Mouse (Mus musculus) heart, adult 2 months (tissue): ENCODE results near the gene Snapc2. TPM values are rescaled to one million over a fixed set of nuclear protein-coding genes. Genes with fewer than 3 reads are reported as not detected.

Experiments
- DNase-seq, 2 experiments: peaks; one replicate each; pipeline ENCODE4 v3.0.0; 2021
- H3K27ac ChIP-seq: fragments of 200-600 bp; 2 replicates; pipeline ENCODE4 v1.8.1; 2022
- H3K27me3 ChIP-seq: fragments of 200-500 bp; 2 replicates; pipeline ENCODE4 v1.6.1; 2012; ENCODE audit warnings: mild to moderate bottlenecking, low read length, inconsistent platforms, mixed read lengths; ENCODE audit not compliant: control insufficient read depth, insufficient read depth
- H3K36me3 ChIP-seq: fragments of 200-500 bp; 2 replicates; pipeline ENCODE4 v1.6.1; 2012; ENCODE audit warnings: low read length, inconsistent platforms; ENCODE audit not compliant: control insufficient read depth, insufficient read depth
- H3K4me1 ChIP-seq: fragments of 200-500 bp; 2 replicates; pipeline ENCODE4 v1.6.1; 2011; ENCODE audit warnings: low read length; ENCODE audit not compliant: control insufficient read depth, insufficient read depth
- H3K4me3 ChIP-seq: fragments of 200-600 bp; 2 replicates; pipeline ENCODE4 v1.8.1; 2022
- H3K79me2 ChIP-seq: fragments of 200-500 bp; replicated peaks from 2 replicates; pipeline ENCODE4 v1.6.1; 2012; ENCODE audit warnings: mild to moderate bottlenecking, inconsistent platforms, low read length, moderate library complexity, mixed read lengths; ENCODE audit not compliant: control insufficient read depth, insufficient read depth
- H3K9ac ChIP-seq: fragments of 200-500 bp; 2 replicates; pipeline ENCODE4 v1.6.1; 2012; ENCODE audit warnings: low read depth, mild to moderate bottlenecking, control low read depth, inconsistent platforms, low read length, mixed read lengths
- CTCF ChIP-seq: fragments of 200-600 bp; IDR thresholded peaks from 2 replicates; pipeline ENCODE4 v1.8.1; 2022; ENCODE audit warnings: antibody characterized with exemption, mild to moderate bottlenecking, moderate library complexity
- EP300 ChIP-seq: fragments of 200-500 bp; IDR thresholded peaks from 2 replicates; pipeline ENCODE4 v1.6.1; 2011; ENCODE audit warnings: low read depth, low read length, control low read depth; ENCODE audit not compliant: insufficient read depth
- POLR2A ChIP-seq: fragments of 200-500 bp; IDR thresholded peaks from 2 replicates; pipeline ENCODE4 v1.6.1; 2011; ENCODE audit warnings: mild to moderate bottlenecking, low read depth, low read length, control low read depth; ENCODE audit not compliant: insufficient read depth
- WGBS: fragments of 180-500 bp; shearing (Covaris S2); methylation state at CpG from one replicate; pipeline ENCODE4 v1.1.7; 2018; 5-methylcytosine and 5-hydroxymethylcytosine counted together
- intact Hi-C: fragments of 180-260 bp; cut with DNase I; formaldehyde crosslinking; loops from one replicate; pipeline ENCODE4 v1.15.1; 2025
- polyA plus RNA-seq: library from polyadenylated mRNA; depleted of rRNA; stranded (reverse); fragments of >200 nt; gene quantifications from 2 replicates; pipeline ENCODE4 v1.2.3, GENCODE M21; 2012
- total RNA-seq, 2 experiments: library from RNA; stranded (reverse); gene quantifications; 2 replicates each; pipeline ENCODE4 v1.2.3; 2021

Snapc2 gene
- total and polyA plus RNA-seq, 3 experiments = 14.7 to 18.5 (median 16.2) TPM

- intact Hi-C loops = no loop called here
- DNase-seq = no peak
- no peak overlapping the region for H3K9ac ChIP-seq
- no peak overlapping the region for H3K4me3 ChIP-seq
- no peak overlapping the region for H3K27ac ChIP-seq
- no peaks in the 10 kb centered on the region for H3K4me1 ChIP-seq
- H3K79me2 ChIP-seq = no peaks in the 10 kb centered on the region
- TF ChIP-seq EP300 (no peak), CTCF (no peak), POLR2A (no peak)
- no peaks in the 10 kb centered on the region for H3K36me3 ChIP-seq
- H3K27me3 ChIP-seq = peaks cover 16% of the 10 kb centered on the region
- 86% methylated on average over 3 of the region's 3 CpGs for WGBS
Measured at GRCm38 (mm10) chr8:4219617-4220016, 33.3 kb upstream of the Snapc2 start.

- Histone ChIP-seq H3K27me3 (peaks cover 10% of the 10 kb centered on the region), H3K36me3 (no peaks in the 10 kb centered on the region)
- intact Hi-C loops = no loop called here
Measured at GRCm38 (mm10) chr8:4222059-4222458, 30.8 kb upstream of the Snapc2 start.

DNA sequence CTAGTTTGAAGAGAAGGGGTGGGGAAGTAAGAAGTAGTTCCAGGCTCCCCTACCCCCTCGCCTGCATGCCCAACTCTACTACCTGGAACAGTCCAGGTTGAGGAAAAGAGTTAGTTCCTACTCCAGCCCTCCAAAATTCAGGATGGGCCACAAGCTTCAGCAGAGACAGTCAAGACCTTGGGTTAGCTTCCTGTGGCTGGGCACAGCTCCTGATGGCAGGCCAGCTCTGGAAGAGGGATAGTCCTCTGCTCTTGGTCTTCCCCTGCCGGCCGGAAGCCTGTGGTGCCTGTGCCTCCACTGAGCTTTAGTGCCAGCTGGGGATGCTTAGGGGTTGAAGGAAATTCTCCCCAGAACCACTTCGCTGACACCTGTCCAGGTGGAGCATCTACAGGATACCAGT, 26.6 kb upstream of the Snapc2 start:
- H3K36me3 ChIP-seq = no peaks in the 10 kb centered on the region
- WGBS = 32% methylated on average over 4 of the region's 4 CpGs

More at GRCm38 (mm10) chr8:4222059-4222458, 30.8 kb upstream of the Snapc2 start:
- no peak for DNase-seq
- H3K9ac ChIP-seq = no peak overlapping the region
- no peaks in the 10 kb centered on the region for H3K4me1 ChIP-seq
- H3K79me2 ChIP-seq = no peaks in the 10 kb centered on the region
- H3K27ac ChIP-seq = no peak overlapping the region
- TF ChIP-seq POLR2A (no peak), EP300 (no peak), CTCF (no peak)
- no peak overlapping the region for H3K4me3 ChIP-seq

DNA sequence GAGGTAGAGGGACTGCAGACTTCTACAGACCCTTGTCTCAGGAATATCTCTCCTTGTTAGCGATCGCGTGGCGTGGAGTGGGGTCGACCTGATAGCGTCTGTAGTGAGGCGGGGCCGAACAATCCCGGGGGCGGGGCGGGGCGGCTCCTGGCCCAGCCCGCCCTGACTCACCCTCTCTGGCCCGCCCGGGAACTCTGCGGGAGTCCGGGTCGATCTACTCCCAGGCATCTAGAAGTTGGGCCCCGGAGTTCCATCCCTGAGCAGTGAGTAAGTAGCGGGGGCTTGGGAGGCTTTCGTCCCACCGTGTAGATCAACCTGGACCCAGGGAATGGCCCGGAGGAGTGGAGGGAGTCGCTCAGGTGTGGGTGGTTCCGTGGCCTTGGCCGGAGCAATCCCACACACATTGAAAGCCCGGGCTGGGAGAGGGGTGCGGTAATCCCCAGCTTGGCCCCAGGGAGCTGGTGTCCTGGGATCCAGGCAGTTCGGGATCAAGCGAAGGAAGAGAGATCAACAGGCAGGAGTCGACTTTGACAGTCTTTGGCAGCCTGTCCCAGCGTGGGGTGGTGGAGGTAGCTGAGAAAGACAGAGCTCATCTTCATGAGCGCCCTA, 26.0 kb upstream of the Snapc2 start, which contains the start of gene Lrrc8e:
Lrrc8e (plus strand) TSS at position 89 of the 609 bp plus-strand sequence.
- peaks cover 1% of the 10 kb centered on the region; the same call in 1 of the 2 replicates for H3K27me3 ChIP-seq
- H3K9ac ChIP-seq = no peak within 1 kb of the TSS
- intact Hi-C loops = no loop called here

More for the DNA sequence above, 26.6 kb upstream of the Snapc2 start:
- H3K79me2 ChIP-seq = no peaks in the 10 kb centered on the region
- H3K27ac ChIP-seq = no peak overlapping the region
- H3K9ac ChIP-seq = no peak overlapping the region
- peaks cover 1% of the 10 kb centered on the region; the same call in 1 of the 2 replicates for H3K27me3 ChIP-seq
- no peak overlapping the region for H3K4me3 ChIP-seq
- no peaks in the 10 kb centered on the region for H3K4me1 ChIP-seq
- intact Hi-C loops = no loop called here
- no peak for DNase-seq
- TF ChIP-seq POLR2A (no peak), EP300 (no peak), CTCF (no peak)

GRCm38 (mm10) chr8:4227919-4228318, 25.0 kb upstream of the Snapc2 start:
- no peak overlapping the region for H3K9ac ChIP-seq
- no peaks in the 10 kb centered on the region for H3K79me2 ChIP-seq
- intact Hi-C loops = no loop called here
- no peaks in the 10 kb centered on the region for H3K4me1 ChIP-seq
- no peak for DNase-seq
- no peaks in the 10 kb centered on the region for H3K36me3 ChIP-seq
- WGBS = 83% methylated on average over 4 of the region's 4 CpGs
- H3K27ac ChIP-seq = no peak overlapping the region
- H3K27me3 ChIP-seq = peaks cover 1% of the 10 kb centered on the region; the same call in 1 of the 2 replicates
- TF ChIP-seq CTCF (no peak), POLR2A (no peak), EP300 (no peak)
- no peak overlapping the region for H3K4me3 ChIP-seq

More for the DNA sequence above, 26.0 kb upstream of the Snapc2 start, which contains the start of gene Lrrc8e:
- WGBS = 9% methylated on average over 33 of the region's 33 CpGs
- H3K79me2 ChIP-seq = no peaks in the 10 kb centered on the region
- no peak within 1 kb of the TSS for H3K27ac ChIP-seq
- DNase-seq = no peak
- no peak within 1 kb of the TSS for H3K4me3 ChIP-seq
- TF ChIP-seq EP300 = no peak
- no peak for TF ChIP-seq CTCF
- no peak for TF ChIP-seq POLR2A
- H3K4me1 ChIP-seq = no peaks in the 10 kb centered on the region
- H3K36me3 ChIP-seq = no peaks in the 10 kb centered on the region

DNA sequence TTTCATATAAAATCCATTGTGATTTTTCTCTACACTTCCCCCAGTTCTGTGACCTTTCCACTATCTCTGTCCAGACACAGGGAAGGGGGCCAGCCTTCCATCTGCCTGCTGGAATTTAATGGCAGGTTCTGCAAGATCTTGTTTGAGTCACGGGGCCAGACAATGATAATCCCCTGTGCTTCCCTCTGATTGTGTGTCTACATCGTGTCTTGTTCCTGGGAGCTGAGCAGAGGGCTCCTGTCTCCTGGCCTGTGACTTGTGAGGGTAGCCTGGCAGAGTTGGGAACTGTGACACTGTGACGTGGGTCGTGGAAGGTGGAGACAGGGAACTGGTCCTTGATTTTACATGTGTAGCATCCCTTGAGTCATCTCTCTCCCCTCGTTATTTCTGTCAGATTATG, 23.1 kb upstream of the Snapc2 start:
- Histone ChIP-seq H3K36me3 (no peaks in the 10 kb centered on the region), H3K27ac (no peak overlapping the region), H3K4me3 (no peak overlapping the region), H3K79me2 (no peaks in the 10 kb centered on the region), H3K4me1 (no peaks in the 10 kb centered on the region), H3K9ac (no peak overlapping the region), H3K27me3 (peaks cover 1% of the 10 kb centered on the region; the same call in 1 of the 2 replicates)
- 59% methylated on average over 5 of the region's 5 CpGs for WGBS
- DNase-seq = no peak
- intact Hi-C loops = no loop called here
- TF ChIP-seq EP300 (no peak), CTCF (no peak), POLR2A (no peak)
